Mouse (Mus musculus) midbrain, embryonic 13.5 days (tissue): ENCODE results near the gene Ccdc38. TPM values are rescaled to one million over a fixed set of nuclear protein-coding genes. Genes with fewer than 3 reads are reported as not detected.
A peak's percentile ranks its signal among the peaks of the same experiment; 100 is the strongest.

Experiments used
- ATAC-seq: fragments of 200-750 bp; cut with Nextera tagmentation; 2 replicates; pipeline ENCODE4 v1.8.0; 2017; ENCODE audit warnings: mild to moderate bottlenecking, moderate TSS enrichment, moderate library complexity
- H3K27ac ChIP-seq: fragments of 300-500 bp; sonication (generic); 2 replicates; pipeline ENCODE4 v1.5.1; 2015; ENCODE audit warnings: inconsistent platforms, mild to moderate bottlenecking, moderate library complexity
- H3K27me3 ChIP-seq: fragments of 300-500 bp; sonication (generic); 2 replicates; pipeline ENCODE4 v1.6.1; 2015; ENCODE audit warnings: mild to moderate bottlenecking, inconsistent platforms
- H3K36me3 ChIP-seq: fragments of 300-500 bp; sonication (generic); 2 replicates; pipeline ENCODE4 v1.6.1; 2015; ENCODE audit warnings: mild to moderate bottlenecking, inconsistent platforms
- H3K4me1 ChIP-seq: fragments of 300-500 bp; sonication (generic); replicated peaks from 2 replicates; pipeline ENCODE4 v1.6.1; 2015; ENCODE audit warnings: inconsistent platforms
- H3K4me2 ChIP-seq: fragments of 300-500 bp; sonication (generic); replicated peaks from 2 replicates; pipeline ENCODE4 v1.6.1; 2015; ENCODE audit warnings: moderate library complexity, mild to moderate bottlenecking, inconsistent platforms
- H3K4me3 ChIP-seq: fragments of 300-500 bp; sonication (generic); replicated peaks from 2 replicates; pipeline ENCODE4 v1.5.1; 2015; ENCODE audit warnings: mild to moderate bottlenecking, inconsistent platforms
- H3K9ac ChIP-seq: fragments of 300-500 bp; sonication (generic); replicated peaks from 2 replicates; pipeline ENCODE4 v1.6.1; 2015; ENCODE audit warnings: mild to moderate bottlenecking, inconsistent platforms
- H3K9me3 ChIP-seq: fragments of 300-500 bp; sonication (generic); 2 replicates; pipeline ENCODE4 v1.6.1; 2016; ENCODE audit warnings: mild to moderate bottlenecking, inconsistent platforms
- WGBS: fragments of 180-500 bp; shearing (Covaris S2); methylation state at CpG from one replicate; pipeline ENCODE4 v1.1.7; 2015; 5-methylcytosine and 5-hydroxymethylcytosine counted together
- polyA plus RNA-seq: library from polyadenylated mRNA; unstranded; fragments of >200 nt; fragmentation: Nextera tagmentation; extraction: Ambion mirVana; gene quantifications from 2 replicates; pipeline ENCODE4 v1.2.1, GENCODE M21; 2015

Ccdc38 gene
- polyA plus RNA-seq, 1 experiment from 2014 or later: 0.57 TPM

DNA sequence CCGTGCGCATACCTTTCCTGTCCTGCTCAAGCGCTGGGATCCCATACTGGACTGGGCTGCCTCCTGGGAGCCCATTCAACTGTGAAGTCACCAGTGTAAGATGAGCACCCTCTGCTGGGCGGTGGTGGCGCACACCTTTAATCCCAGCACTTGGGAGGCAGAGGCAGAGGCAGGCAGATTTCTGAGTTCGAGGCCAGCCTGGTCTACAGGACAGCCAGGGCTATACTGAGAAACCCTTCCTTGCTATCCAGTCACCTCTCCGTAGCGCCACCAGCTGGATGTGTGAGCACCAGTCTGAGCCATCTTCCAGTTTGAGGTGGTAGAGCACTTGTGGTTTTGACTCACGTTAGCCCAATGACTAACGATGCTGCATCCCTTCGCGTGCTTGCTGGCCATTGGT lies 52.0 kb downstream of the Ccdc38 start:
- H3K9ac ChIP-seq: no peak overlapping the region
- H3K4me2 ChIP-seq: no peak overlapping the region
- no peak for ATAC-seq
- peaks cover 15% of the 10 kb centered on the region; the same call in 1 of the 2 replicates for H3K27me3 ChIP-seq
- peaks cover 18% of the 10 kb centered on the region for H3K4me1 ChIP-seq
- 64% methylated on average over 12 of the region's 12 CpGs for WGBS
- H3K27ac ChIP-seq: no peak overlapping the region
- H3K4me3 ChIP-seq: no peak overlapping the region
- H3K9me3 ChIP-seq: no peaks in the 10 kb centered on the region
- H3K36me3 ChIP-seq: no peaks in the 10 kb centered on the region

DNA sequence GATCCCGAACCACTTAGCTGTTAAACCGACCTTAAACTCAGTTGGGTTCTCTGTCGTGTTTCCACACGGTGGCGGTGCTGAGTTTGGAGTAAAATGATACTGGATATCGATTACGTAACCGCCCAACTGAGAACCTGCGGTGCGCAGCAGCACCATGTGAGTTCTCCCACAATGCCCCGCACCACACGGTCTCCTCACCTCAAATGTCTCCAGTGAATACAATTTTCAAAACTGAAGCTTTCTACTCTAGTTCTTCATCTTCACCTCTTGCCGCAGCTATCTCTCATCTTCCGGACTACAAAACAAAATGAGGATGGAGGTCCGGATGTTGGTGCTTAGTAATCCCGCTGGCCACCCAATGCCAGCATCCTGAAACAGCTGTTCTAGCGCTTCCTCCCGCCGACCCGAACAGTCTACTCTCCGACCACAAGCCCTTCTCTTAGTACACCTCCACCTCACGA lies 53.6 kb downstream of the Ccdc38 start:
- H3K9ac ChIP-seq: peak overlapping the region; percentile 71
- peaks cover 15% of the 10 kb centered on the region; the same call in 1 of the 2 replicates for H3K27me3 ChIP-seq
- peak overlapping the region; percentile 46 for H3K4me3 ChIP-seq
- H3K4me2 ChIP-seq: peak overlapping the region; percentile 69
- no peak overlapping the region; the same call in 1 of the 2 replicates for H3K27ac ChIP-seq
- ATAC-seq: peak; percentile 77
- peaks cover 4% of the 10 kb centered on the region; the same call in 1 of the 2 replicates for H3K4me1 ChIP-seq
- no peaks in the 10 kb centered on the region for H3K9me3 ChIP-seq
- 2% methylated on average over 22 of the region's 22 CpGs for WGBS
- H3K36me3 ChIP-seq: no peaks in the 10 kb centered on the region

DNA sequence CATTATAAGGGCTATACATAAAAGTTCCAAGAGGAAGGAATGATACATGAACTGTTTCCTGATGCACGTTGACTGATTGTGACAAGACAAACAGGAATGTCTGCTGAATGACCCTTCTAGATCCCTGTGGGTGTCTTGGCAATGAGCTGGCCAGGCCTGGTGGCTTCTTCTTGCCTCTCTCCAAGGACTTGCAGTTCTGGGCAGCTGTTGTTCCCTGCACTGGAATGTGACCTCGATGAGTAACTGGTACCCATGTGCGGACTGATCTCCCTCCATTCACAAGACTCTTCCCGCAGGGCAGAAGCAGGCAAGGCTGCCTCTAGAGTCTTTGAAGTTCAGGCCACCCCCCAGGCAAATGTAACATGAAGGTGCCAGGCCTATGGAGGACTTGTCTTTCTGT lies 55.4 kb downstream of the Ccdc38 start:
- Histone ChIP-seq H3K4me3 (no peak overlapping the region), H3K27me3 (peaks cover 15% of the 10 kb centered on the region; the same call in 1 of the 2 replicates), H3K4me2 (no peak overlapping the region), H3K9me3 (no peaks in the 10 kb centered on the region), H3K4me1 (0 out of 2 replicates have a peak, but pooled peaks cover 4% of the 10 kb centered on the region), H3K9ac (no peak overlapping the region), H3K36me3 (no peaks in the 10 kb centered on the region), H3K27ac (no peak overlapping the region)
- ATAC-seq: no peak
- 75% methylated on average over 4 of the region's 4 CpGs for WGBS

DNA sequence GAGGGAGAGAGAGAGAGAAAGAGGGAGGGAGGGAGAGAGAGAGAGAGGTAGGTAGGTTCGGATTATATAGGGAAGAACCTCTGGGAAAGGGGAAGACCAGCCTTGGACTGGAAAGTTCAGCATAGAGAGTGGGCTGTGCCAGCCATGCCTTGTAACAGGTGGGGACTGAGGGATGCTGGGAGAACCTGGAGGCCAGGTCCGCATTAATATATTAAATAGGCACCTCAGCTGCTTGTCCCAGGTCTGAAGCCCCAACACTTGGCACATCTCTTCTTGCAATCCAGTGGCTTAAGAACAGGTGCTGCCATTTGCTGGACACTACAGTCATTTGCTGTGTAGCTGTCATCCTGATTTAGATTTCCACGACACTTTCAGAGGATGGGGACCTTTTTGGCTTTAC lies 56.2 kb downstream of the Ccdc38 start:
- peaks cover 15% of the 10 kb centered on the region; the same call in 1 of the 2 replicates for H3K27me3 ChIP-seq
- no peak for ATAC-seq
- H3K9ac ChIP-seq: no peak overlapping the region
- no peak overlapping the region for H3K4me2 ChIP-seq
- H3K9me3 ChIP-seq: no peaks in the 10 kb centered on the region
- H3K4me1 ChIP-seq: 0 out of 2 replicates have a peak, but pooled peaks cover 4% of the 10 kb centered on the region
- H3K36me3 ChIP-seq: no peaks in the 10 kb centered on the region
- no peak overlapping the region for H3K27ac ChIP-seq
- WGBS: 77% methylated on average over 3 of the region's 3 CpGs
- no peak overlapping the region for H3K4me3 ChIP-seq

DNA sequence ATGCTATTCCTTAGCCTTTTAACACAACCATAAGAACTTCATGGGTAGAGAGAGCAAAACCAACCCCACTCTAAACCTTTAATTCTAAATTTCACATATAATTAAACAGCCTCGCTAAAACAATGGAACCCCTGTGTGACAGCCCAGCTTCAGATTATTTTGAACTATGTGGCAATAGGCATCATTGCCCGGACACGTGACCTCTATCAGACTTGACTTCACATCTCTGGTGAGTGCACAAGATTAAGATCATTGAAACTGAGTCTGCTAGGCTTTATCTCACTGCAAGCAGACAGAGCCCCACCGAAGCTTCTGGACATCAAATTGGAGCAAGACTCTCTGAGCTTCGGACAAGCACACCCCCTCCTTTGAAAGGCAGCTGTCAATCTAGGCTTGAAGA lies 61.9 kb downstream of the Ccdc38 start:
- no peak overlapping the region for H3K27ac ChIP-seq
- H3K4me2 ChIP-seq: no peak overlapping the region
- no peaks in the 10 kb centered on the region for H3K27me3 ChIP-seq
- no peaks in the 10 kb centered on the region for H3K4me1 ChIP-seq
- no peaks in the 10 kb centered on the region for H3K36me3 ChIP-seq
- 67% methylated on average over 5 of the region's 5 CpGs for WGBS
- no peak overlapping the region for H3K9ac ChIP-seq
- no peak for ATAC-seq
- H3K9me3 ChIP-seq: no peaks in the 10 kb centered on the region
- no peak overlapping the region for H3K4me3 ChIP-seq

DNA sequence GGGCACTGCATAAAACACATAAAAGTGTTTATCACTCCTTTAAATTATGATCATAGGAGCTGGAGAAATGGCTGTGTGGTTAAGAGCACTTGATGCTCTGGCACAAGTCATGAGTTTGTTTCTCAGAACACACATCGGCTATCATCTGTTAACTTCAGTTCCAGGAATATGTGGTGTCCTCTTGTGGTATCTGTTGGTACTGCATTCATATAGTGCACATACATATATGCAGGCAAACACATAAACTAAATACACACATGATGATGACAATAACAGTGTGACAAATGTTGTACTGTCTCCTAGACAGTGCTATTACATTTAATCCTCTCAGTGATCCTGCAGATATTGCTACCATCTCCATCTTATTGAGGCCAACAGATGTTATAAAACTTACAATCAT lies 62.8 kb downstream of the Ccdc38 start:
- 91% methylated on average over 1 of the region's 1 CpGs for WGBS
- H3K4me1 ChIP-seq: no peaks in the 10 kb centered on the region
- no peaks in the 10 kb centered on the region for H3K9me3 ChIP-seq
- no peak overlapping the region for H3K4me3 ChIP-seq
- H3K9ac ChIP-seq: no peak overlapping the region
- no peaks in the 10 kb centered on the region for H3K27me3 ChIP-seq
- no peaks in the 10 kb centered on the region for H3K36me3 ChIP-seq
- no peak for ATAC-seq
- no peak overlapping the region for H3K4me2 ChIP-seq
- no peak overlapping the region for H3K27ac ChIP-seq

DNA sequence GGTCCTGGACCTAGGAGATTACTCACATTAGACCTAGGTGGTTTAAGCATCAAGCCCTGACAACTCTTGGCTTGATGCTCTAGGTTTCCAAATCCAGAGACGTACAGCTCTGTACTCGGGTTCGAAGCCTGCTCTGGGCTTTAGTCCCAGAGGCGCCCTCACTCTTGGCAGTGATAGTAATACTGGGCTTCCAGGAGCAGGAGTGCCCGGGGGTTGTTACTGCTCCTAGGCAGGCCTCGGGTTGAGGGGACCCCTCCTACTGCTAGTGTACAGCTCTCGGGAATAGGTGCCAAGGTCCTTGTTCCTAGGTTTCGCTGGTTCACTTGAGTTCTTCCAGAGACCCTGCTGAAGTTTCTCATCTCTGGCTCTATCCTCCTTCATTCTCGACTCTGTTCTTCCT lies 65.9 kb downstream of the Ccdc38 start:
- Histone ChIP-seq H3K9ac (no peak overlapping the region), H3K4me2 (no peak overlapping the region), H3K9me3 (no peaks in the 10 kb centered on the region), H3K36me3 (no peaks in the 10 kb centered on the region), H3K4me3 (no peak overlapping the region), H3K4me1 (no peaks in the 10 kb centered on the region), H3K27me3 (no peaks in the 10 kb centered on the region), H3K27ac (no peak overlapping the region)
- WGBS: 92% methylated on average over 9 of the region's 9 CpGs
- ATAC-seq: no peak

DNA sequence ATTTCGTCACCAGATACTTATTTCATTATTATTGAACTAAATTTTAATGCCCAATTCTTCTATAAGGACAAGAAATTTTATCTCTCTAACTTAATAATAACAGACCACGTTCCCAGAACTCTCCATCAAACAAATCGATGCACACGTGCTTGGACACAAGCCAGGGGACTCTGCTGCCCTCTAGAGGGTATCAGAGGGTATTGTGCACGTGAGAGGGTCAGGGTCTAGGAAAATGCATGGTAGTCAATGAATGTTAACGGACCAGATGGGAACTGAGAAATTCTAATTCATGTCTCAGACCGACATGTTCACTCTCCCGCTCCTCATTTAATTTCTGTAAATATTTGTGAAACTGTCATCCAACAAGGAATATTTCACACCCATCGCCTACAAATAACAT lies 67.6 kb downstream of the Ccdc38 start:
- Histone ChIP-seq H3K27me3 (no peaks in the 10 kb centered on the region), H3K36me3 (no peaks in the 10 kb centered on the region), H3K4me1 (no peaks in the 10 kb centered on the region), H3K4me2 (no peak overlapping the region), H3K9ac (no peak overlapping the region), H3K4me3 (no peak overlapping the region), H3K27ac (no peak overlapping the region), H3K9me3 (no peaks in the 10 kb centered on the region)
- WGBS: 58% methylated on average over 9 of the region's 9 CpGs
- no peak for ATAC-seq

DNA sequence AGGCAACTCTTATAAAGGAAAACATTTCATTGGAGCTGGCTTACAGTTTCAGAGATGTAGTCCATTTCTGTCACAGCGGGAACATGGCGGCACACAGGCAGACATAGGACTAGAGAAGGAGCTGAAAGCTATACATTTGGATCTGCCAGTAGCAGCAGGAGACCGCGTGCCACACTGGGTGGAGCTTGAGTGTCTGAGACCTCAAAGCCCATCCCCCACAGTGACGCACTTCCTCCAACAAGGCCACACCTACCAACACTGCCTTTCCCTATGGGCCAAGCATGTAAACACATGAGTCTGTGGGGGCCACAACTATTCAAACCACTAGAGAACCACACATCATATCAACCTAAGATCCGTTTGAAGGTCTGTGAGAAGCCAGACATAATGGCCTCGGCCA lies 68.8 kb downstream of the Ccdc38 start:
- 93% methylated on average over 7 of the region's 7 CpGs for WGBS
- no peaks in the 10 kb centered on the region for H3K27me3 ChIP-seq
- no peaks in the 10 kb centered on the region for H3K4me1 ChIP-seq
- H3K9me3 ChIP-seq: no peaks in the 10 kb centered on the region
- H3K4me3 ChIP-seq: no peak overlapping the region
- no peak overlapping the region for H3K9ac ChIP-seq
- H3K4me2 ChIP-seq: no peak overlapping the region
- ATAC-seq: no peak
- no peaks in the 10 kb centered on the region for H3K36me3 ChIP-seq
- no peak overlapping the region for H3K27ac ChIP-seq

DNA sequence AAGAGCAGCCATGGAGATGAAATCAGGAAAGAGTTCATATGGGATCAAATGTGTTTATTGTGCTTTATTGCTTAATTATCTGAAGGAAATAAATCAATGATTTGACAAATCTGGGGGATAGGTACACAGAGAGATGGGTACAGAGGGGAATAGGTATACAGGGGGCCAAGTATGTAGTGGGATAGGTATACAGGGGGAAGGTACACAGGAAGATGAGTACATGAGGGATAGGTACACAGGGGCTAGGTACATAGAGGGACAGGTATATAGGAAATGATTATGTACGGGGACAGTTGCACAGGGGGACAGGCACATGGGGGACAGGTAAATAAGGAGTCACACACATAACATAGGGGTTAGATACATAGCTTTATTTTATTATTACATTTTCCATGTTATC lies 70.5 kb downstream of the Ccdc38 start:
- no peak overlapping the region for H3K4me3 ChIP-seq
- WGBS: 94% methylated on average over 1 of the region's 1 CpGs
- peak; percentile 58; the same call in 1 of the 2 replicates for ATAC-seq

DNA sequence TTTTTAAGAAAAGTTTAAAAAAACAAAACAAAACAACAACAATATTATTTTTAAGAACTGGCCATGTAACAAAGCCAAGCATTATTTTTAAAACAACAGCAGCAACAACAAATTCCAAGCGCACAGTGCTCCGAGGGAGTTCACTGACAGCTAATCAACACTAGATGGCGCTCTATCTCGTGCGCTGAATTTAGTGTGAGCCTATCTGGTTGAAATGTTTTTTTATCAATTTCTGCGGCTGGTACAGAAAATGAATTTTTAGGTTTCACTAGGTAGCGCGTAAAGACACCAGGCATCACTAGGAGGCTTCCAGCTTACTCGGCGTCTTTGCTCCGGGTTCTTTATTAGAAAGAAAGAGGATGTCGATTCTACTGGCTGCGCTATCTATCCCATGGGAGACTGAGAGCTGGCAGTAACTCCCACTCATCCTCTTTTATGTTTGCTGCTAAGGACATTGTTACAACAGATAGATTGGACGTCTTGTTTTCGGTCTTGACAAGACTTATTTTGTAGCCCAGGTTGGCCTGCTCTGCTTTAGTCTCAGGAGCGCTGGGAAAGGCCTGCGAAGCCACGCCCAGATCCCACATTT lies 71.1 kb downstream of the Ccdc38 start:
- Histone ChIP-seq H3K4me1 (no peaks in the 10 kb centered on the region), H3K9ac (no peak overlapping the region), H3K36me3 (no peaks in the 10 kb centered on the region), H3K27me3 (no peaks in the 10 kb centered on the region), H3K27ac (no peak overlapping the region), H3K9me3 (no peaks in the 10 kb centered on the region), H3K4me3 (no peak overlapping the region), H3K4me2 (peak overlapping the region; percentile 30)
- 43% methylated on average over 18 of the region's 18 CpGs for WGBS
- ATAC-seq: 0 out of 2 replicates have a peak, but pooled peaks have one; percentile 50

More for the DNA sequence above, 70.5 kb downstream of the Ccdc38 start:
- no peaks in the 10 kb centered on the region for H3K27me3 ChIP-seq
- no peaks in the 10 kb centered on the region for H3K9me3 ChIP-seq
- no peak overlapping the region for H3K4me2 ChIP-seq
- H3K36me3 ChIP-seq: no peaks in the 10 kb centered on the region
- no peak overlapping the region for H3K27ac ChIP-seq
- no peak overlapping the region for H3K9ac ChIP-seq
- no peaks in the 10 kb centered on the region for H3K4me1 ChIP-seq

DNA sequence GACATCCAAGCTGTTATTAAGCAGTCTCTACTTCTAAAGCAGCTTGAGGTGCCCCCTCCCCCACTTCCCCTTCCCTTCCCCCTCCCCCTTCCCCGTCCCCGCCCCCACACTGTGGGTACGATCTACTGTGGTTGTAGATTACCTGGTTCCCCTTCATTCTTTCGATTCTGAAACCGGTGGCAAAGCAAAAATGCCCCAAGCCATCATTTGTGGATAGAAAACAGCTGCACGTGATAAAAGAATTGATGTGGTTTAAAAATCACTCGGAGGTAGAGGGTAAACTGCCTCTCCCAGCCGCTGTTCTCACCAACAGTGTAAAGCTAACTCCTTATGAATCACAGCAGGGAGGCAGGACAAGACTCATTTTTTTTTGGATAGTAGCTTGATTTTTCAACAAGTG lies 74.4 kb downstream of the Ccdc38 start:
- H3K36me3 ChIP-seq: no peaks in the 10 kb centered on the region
- H3K4me3 ChIP-seq: no peak overlapping the region
- no peaks in the 10 kb centered on the region for H3K9me3 ChIP-seq
- ATAC-seq: no peak
- no peak overlapping the region for H3K4me2 ChIP-seq
- no peak overlapping the region for H3K27ac ChIP-seq
- no peaks in the 10 kb centered on the region for H3K27me3 ChIP-seq
- H3K9ac ChIP-seq: no peak overlapping the region
- WGBS: 73% methylated on average over 8 of the region's 8 CpGs
- H3K4me1 ChIP-seq: no peaks in the 10 kb centered on the region
